Mouse (Mus musculus): ENCODE measurements around the gene Knl1.
"Not testable (repeated sequence)": the region's sequence is repeated elsewhere in the genome, so short reads cannot be mapped to it uniquely, and the experiment has no call there.

Gene Knl1

GRCm38 (mm10) chr2:119046649-119047611 is at the start of gene Knl1:
Gene Knl1 (plus strand): TSS chr2:119047119.
- DNase-seq (ENCODE audit: low spot score), result peak; percentile 84

DNA sequence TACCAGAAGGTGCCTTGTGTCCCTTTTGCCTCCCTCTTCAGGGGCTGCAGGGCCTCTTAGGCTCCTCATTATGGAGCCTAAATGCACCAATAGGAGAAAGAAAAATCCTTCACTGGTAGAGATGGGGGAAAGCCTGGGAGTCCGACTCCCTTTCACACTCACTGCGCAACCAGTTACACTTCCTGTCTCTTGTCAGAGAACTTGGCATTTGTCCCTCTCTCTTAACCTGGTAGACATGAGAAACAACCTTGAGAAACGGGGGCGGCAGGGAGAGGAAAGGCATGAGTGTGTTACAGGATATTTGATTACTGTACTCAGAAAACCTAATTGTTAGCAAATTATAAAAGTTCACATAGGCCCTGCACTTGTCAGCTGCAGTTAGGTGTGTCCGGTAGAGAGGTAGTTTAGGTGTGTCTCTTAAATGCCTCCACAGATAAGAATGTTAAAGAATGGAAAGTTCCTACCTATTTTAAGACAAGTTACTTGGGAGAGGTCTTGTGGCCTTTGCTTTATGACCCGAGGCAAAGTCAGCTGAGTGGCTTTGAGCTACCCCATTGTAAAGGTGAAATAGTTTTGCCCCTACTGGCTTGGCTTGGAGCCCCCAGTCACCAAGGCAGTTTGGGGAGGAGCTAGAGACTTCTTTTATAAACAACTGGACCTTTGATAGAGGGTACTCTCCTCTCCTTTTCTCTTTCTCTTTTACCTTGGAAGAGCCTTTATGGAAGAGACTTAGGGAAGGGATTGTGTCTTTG is 48.6 kb upstream of the Knl1 start:
- DNase-seq (ENCODE audit: low spot score), result no peak

GRCm38 (mm10) chr2:118999025-118999639 is 47.8 kb upstream of the Knl1 start:
- no peak for DNase-seq (ENCODE audit: low spot score)

DNA sequence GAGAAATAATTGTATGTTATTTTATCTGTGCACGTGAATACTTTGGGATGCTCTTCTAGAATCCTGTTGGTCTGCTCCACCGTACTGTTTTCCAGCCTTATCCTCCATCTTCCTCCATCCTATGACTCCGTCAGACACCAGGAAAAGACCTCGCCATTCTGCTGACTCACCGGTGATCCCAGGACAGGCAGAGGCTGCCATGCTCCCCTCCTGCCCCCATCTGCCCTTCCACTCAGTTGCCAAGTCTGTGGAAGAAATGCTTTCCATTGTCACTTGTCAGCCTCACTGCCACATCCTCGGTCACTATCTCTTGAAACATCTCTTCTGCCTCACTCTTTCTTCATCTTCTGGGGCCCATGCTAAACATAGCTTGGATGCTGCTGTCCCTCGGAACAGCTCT is 40.0 kb upstream of the Knl1 start:
- no peak for DNase-seq (ENCODE audit: low spot score)

DNA sequence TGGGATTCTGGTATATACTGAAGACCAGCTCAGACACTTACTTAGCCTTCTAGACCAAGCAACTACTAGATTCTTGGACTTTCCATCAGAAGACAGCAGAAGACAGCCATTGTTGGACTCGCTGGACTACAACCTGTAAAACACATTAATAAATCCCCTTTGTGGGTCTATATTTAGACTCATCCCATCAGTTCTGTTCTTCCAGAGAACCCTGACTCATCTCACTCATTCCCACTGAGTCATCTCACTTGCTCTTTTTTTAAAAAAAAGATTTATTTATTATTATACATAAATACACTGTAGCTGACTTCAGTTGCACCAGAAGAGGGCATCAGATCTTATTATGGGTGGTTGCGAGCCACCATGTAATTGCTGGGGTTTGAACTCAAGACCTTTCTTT is 37.5 kb upstream of the Knl1 start:
- no peak for DNase-seq (ENCODE audit: low spot score)

DNA sequence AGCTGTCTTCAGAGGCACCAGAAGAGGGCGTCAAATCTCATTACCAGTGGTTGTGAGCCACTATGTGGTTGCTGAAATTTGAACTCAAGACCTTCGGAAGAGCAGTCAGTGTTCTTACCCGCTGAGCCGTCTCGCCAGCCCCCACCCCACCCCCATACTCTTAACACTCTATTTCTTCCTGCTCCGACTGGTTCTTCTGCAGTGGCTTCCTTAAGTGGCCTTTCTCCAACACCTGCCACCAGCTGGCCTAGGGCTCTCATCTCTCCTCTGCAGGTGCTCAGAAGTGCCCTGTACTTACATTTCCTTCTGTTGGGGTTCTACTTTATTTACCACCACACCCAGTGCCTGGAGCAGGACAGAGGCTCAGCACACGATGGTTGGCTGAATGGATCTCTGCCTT is 31.9 kb upstream of the Knl1 start:
- DNase-seq (ENCODE audit: low spot score), result no peak

DNA sequence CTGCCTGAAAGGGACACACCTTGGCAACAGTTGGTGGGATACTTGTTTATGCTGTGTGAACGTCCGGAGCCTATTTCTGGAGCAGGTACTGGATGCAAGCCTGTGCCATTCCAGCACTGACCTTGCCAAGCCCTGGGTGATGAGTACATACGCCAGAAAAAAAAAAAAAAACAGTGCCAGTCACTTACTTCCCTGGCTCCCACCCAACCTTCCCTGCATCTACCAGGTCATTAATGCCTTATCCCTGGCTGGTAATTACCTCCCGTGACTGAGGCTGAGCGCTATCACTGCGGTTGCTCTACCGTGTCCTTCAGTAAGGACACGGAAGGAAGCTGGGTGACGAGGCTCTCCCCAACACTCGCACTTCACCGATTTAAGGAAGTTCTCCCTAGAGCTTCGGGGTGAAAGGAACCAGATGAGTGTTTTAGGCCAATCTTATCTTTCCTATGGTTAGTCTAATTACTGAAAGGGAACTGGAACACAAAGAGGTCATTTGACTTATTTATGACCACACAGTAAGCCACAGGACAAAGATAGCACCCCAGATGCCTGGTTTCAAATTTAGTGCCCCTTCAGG is 31.2 kb upstream of the Knl1 start:
- DNase-seq (ENCODE audit: low spot score), result no peak

DNA sequence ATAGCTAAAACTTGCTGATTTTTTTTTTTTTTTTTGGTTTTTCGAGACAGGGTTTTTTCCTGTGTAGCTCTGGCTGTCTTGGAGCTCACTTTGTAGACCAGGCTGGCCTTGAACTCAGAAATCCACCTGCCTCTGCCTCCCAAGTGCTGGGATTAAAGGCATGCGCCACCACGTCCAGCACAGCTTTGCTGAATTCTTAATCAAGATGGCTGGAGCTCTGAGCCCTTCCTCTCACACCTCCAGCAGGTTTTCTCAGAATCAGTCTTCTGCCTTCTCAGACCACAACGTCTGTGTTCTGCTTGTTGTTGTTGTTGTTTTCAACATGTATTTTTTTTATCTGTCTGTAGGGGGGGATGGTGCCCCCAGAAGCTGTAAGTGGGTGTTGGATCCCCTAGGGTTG is 30.6 kb upstream of the Knl1 start:
- not testable (repeated sequence) for DNase-seq (ENCODE audit: low spot score)

- DNase-seq (ENCODE audit: low spot score), result no peak
These were observed 29.3 kb upstream of the Knl1 start for GRCm38 (mm10) chr2:119017647-119018046.

DNA sequence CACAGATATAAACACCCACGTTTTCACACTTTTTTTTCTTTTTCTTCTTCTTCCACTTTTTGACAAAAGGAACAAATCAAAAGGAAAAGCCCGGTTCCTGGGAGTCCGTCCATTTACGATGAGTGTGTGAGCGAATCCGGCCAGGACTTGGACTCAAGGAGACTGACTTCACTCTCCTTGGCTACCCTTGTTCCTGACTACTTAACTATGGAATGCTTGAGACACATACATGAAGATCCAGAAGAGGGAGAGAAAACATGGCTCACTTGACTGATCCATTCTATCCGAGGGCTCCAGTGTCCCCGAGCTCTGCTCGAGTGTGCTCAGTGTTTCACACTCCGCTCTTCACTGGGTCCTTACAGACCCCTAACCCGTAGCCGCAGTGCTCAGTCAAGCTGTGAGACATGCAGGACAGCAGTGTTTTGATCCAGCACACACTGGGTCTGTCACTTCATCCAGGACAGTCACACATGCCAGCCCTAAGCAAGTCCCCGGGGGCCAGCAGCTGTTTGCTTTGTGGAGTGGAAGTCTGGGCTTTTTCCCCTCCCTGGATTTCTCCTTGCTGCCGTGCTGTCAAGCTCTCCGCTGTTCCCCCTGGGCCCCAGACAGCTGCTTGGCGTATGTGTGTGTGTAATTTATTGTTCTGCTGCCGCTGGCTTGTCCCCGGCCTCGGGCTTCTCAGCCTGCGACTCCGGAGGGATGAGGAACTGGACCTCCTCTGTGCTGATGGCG is 28.4 kb upstream of the Knl1 start:
- no peak for DNase-seq (ENCODE audit: low spot score)

DNA sequence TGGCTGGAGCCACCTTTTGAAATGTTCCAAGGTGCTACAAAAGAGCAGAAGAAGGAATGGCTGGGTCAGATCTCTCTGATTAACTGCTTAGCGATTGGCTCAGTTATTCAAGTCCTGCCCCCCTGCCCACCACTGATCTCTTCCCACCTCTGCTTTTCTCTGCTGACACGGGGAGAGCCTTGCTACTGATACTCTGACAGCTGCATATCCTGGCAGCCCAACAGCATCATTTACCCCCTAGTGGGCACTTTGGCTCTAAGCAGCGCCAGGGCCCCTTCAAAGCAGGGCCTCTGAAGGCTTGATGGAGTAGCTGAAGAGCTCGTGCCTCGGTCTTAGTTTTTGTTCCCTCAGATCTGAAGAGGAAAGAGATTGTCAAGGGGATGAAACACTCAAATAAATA is 27.8 kb upstream of the Knl1 start:
- DNase-seq (ENCODE audit: low spot score), result no peak

DNA sequence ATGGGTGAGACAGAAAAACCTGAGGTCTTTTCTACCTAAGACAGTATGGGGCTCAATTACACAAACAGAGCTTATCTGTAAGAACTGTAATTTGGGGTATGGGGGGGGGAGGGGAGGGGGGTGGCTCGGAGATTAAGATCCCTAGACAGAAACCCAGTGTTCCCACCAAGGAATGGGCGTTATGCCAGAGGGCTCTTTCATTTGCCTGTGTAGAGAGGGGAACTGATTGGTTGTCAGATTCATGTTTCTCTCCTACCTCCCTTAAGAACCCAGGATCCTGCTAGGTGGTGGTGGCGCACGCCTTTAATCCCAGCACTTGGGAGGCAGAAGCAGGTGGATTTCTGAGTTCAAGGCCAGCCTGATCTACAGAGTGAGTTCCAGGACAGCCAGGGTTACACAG is 27.4 kb upstream of the Knl1 start:
- DNase-seq (ENCODE audit: low spot score), result no peak

DNA sequence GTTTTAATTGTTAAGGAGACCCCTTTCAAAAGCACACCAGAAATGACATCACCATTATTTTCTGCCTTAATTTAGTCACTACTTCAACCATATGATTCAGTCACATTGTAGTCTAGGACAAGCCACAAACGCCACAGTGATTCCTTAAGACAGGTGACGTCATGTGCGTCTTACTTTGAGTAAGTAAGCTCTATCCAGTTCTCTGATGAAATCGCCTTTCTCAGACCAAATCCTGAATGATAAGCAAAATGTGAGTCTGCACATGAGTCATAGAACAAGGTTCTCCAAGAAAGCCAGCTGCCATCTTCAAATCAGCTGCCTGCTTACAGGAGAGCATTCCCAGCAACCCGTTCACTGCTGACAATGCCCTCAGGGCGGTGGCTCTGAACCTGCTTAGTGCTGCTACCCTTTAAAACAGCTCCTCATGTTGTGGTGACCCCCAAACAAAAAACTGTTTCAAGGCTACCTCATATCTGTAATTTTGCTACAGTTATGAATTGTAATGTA is 23.7 kb upstream of the Knl1 start:
- DNase-seq (ENCODE audit: low spot score), result no peak

- no peak for DNase-seq (ENCODE audit: low spot score)
These were observed 22.2 kb upstream of the Knl1 start for GRCm38 (mm10) chr2:119024536-119025238.

GRCm38 (mm10) chr2:119025239-119025616 is 21.7 kb upstream of the Knl1 start:
- DNase-seq (ENCODE audit: low spot score), result no peak

- DNase-seq (ENCODE audit: low spot score), result no peak
These were observed 20.0 kb upstream of the Knl1 start for GRCm38 (mm10) chr2:119026951-119027350.

DNA sequence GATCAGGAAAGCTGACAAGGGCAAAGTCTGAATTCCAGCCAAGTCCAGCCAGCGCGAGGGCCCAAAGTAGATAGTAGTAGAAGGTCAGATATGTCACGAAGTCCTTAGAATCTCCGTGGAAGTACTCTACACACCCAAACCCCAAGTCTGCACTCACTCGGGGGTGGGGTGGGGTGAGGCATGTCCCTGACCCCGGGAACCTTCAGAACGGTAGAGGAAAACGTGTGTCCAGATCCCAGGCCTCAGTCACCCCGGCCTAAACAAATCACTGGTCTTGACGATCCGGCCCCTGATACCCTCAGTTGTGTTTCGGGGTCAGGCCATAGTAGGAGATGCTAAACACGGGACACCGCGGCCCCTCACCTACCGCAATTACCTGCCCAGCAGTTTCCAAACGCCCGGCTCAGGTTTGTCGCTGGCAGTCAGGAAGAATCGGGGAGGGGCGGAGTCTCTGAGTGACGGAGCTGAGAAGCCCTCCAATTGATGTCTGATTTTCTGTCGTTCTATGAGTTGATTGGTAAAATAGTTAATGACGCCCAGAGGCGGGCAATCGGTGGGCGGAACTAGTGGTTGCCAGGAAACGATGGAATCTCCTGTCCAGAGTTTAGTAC is 17.9 kb upstream of the Knl1 start, which contains the start of gene Ccdc32:
Gene Ccdc32, minus strand, starts transcription at position 453 of the 611 bp plus-strand sequence.
- DNase-seq (ENCODE audit: low spot score), result peak; percentile 87

GRCm38 (mm10) chr2:119032191-119032590 is 14.7 kb upstream of the Knl1 start:
- DNase-seq (ENCODE audit: low spot score), result no peak

- peak; percentile 84 for DNase-seq (ENCODE audit: low spot score)
These were observed 12.1 kb upstream of the Knl1 start, which contains the start of gene Rpusd2 for GRCm38 (mm10) chr2:119034656-119035396. Gene Rpusd2 (plus strand): TSS chr2:119034790.

- no peak for DNase-seq (ENCODE audit: low spot score)
These were observed 11.5 kb upstream of the Knl1 start for GRCm38 (mm10) chr2:119035397-119035745.

Measured in ovary, adult 18-20 months (tissue).